Mouse (Mus musculus) skeletal muscle tissue, adult 2 months (tissue): Measurements from ENCODE around the gene Col13a1.
A peak's percentile ranks its signal among the peaks of the same experiment; 100 is the strongest.

Experiments
- DNase-seq: peaks from one replicate; pipeline ENCODE4 v3.0.0-alpha.2; 2012; ENCODE audit warnings: low read depth, low spot score

The Col13a1 gene

GRCm38 (mm10) chr10:61978866-61979340 lies at the start of gene Col13a1:
Gene Col13a1 (minus strand): TSS chr10:61979108.
- DNase-seq = no peak

GRCm38 (mm10) chr10:62027699-62028098 lies 48.8 kb upstream of the Col13a1 start:
- no peak for DNase-seq

GRCm38 (mm10) chr10:62023821-62024551 lies 45.1 kb upstream of the Col13a1 start:
- no peak for DNase-seq

- no peak for DNase-seq
These were observed 41.2 kb upstream of the Col13a1 start for GRCm38 (mm10) chr10:62020068-62020620.

- no peak for DNase-seq
These were observed 40.6 kb upstream of the Col13a1 start for GRCm38 (mm10) chr10:62019386-62020067.

GRCm38 (mm10) chr10:62016947-62017346 lies 38.0 kb upstream of the Col13a1 start:
- no peak for DNase-seq

- DNase-seq = no peak
These were observed 34.3 kb upstream of the Col13a1 start for GRCm38 (mm10) chr10:62013190-62013589.

- no peak for DNase-seq
These were observed 33.5 kb upstream of the Col13a1 start for GRCm38 (mm10) chr10:62012371-62012770.

- DNase-seq = no peak
These were observed 31.1 kb upstream of the Col13a1 start for GRCm38 (mm10) chr10:62009981-62010500.

- DNase-seq = no peak
These were observed 29.1 kb upstream of the Col13a1 start for GRCm38 (mm10) chr10:62007958-62008357.

- no peak for DNase-seq
These were observed 27.5 kb upstream of the Col13a1 start for GRCm38 (mm10) chr10:62006371-62006770.

- no peak for DNase-seq
These were observed 21.3 kb upstream of the Col13a1 start for GRCm38 (mm10) chr10:62000216-62000615.

- no peak for DNase-seq
These were observed 20.9 kb upstream of the Col13a1 start for GRCm38 (mm10) chr10:61999766-62000165.

- no peak for DNase-seq
These were observed 12.8 kb upstream of the Col13a1 start for GRCm38 (mm10) chr10:61991481-61992424.

- DNase-seq = peak; percentile 72
These were observed 1.5 kb upstream of the Col13a1 start for GRCm38 (mm10) chr10:61980424-61980823.

GRCm38 (mm10) chr10:61978112-61978865 lies 619 bp downstream of the Col13a1 start:
- DNase-seq = no peak

- DNase-seq = no peak
These were observed 1.4 kb downstream of the Col13a1 start for GRCm38 (mm10) chr10:61977392-61978096.

GRCm38 (mm10) chr10:61976987-61977386 lies 1.9 kb downstream of the Col13a1 start:
- DNase-seq = no peak

- no peak for DNase-seq
These were observed 4.3 kb downstream of the Col13a1 start for GRCm38 (mm10) chr10:61974581-61974980.

- no peak for DNase-seq
These were observed 6.9 kb downstream of the Col13a1 start for GRCm38 (mm10) chr10:61972041-61972440.
